8 mouse cellular contexts compared by ENCODE assay signal in the genomic region with DNA sequence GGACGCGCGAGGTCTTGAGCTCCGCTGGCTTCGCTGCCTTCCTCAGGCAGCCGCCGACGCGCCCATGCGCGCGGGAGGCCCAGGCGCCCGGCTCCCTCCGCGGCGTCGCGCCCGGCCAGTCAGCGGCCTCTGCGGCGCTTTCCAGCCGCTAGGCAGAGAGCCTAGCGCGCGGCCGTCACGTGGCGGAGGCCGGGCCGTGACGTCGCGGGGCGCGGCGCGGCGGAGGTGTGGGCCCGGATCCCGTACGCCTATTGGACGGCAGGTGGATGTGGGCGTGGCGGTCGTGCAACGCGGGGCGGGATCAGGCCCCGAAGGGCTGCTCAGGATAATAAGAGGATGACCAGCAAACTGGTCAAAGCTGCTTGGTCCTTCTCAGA. TPM values are rescaled to one million over a fixed set of nuclear protein-coding genes. Genes with fewer than 3 reads are reported as not detected.
DNase-seq lines count a peak whose midpoint lies in the region; ATAC-seq and TF ChIP-seq lines count a peak whose summit lies in the region.

Slc25a33 (minus strand) TSS at position 184 of the 377 bp plus-strand sequence.

- H3K27ac ChIP-seq in cortical plate, adult 2 months (ENCODE audit: insufficient read depth, low read length): peak within 1 kb of the TSS; percentile 96

- H3K4me1 ChIP-seq in cortical plate, adult 2 months (ENCODE audit: control insufficient read depth, insufficient read depth, low read length): peaks cover 6% of the 10 kb centered on the region

- intact Hi-C loops in left cerebral cortex, postnatal 10 days (cut with DNase I): no loop called here

- H3K4me3 ChIP-seq in cortical plate, adult 2 months (ENCODE audit: insufficient read depth, low read length): peak within 1 kb of the TSS; percentile 76

- DNase-seq in gastrocnemius, postnatal 10 days: peak; percentile 98
- DNase-seq in induced T-regulatory cell, adult 2 months (ENCODE audit: low read depth): peak; percentile 93
- DNase-seq in left cerebral cortex, postnatal 10 days (ENCODE audit: extremely low spot score in 1 of 2, low spot score in 2 of 2): peak; percentile 91 to 98
- DNase-seq in right cerebral cortex, postnatal 25 days: peak; percentile 98
- peak; percentile 95 to 97 for DNase-seq in urinary bladder, postnatal 4 days (ENCODE audit: low spot score in 2 of 2)

- peak; percentile 93 for ATAC-seq in activated CD4-positive, CD25-positive, alpha-beta regulatory T cell, adult 4 months
- peak; percentile 96 for ATAC-seq in megakaryocyte-erythroid progenitor cell, adult 5-6 weeks (replicated peaks; ENCODE audit: low FRiP score, low TSS enrichment, poor library complexity, severe bottlenecking)

- peak; percentile 80 for TF ChIP-seq POLR2A in cortical plate, adult 2 months (IDR thresholded peaks at IDR 0.05; ENCODE audit: extremely low read depth, insufficient read depth, low read length)

- no peak for TF ChIP-seq CTCF in cortical plate, adult 2 months (IDR thresholded peaks at IDR 0.05; ENCODE audit: extremely low read depth, insufficient read depth, low read length)

RNA-seq across cellular contexts. Expression of gene Slc25a33, which starts in this region (rescaled TPM):
- polyA plus RNA-seq in activated CD4-positive, CD25-positive, alpha-beta regulatory T cell, adult 4 months (2017; shearing (Covaris generic)): 1 to 10 TPM; 5.2 to 7.7 TPM
- polyA plus RNA-seq in cortical plate, adult 2 months (2012; rRNA removed): 43.7 and 43.9 TPM in 2 replicates
- total RNA-seq in gastrocnemius, postnatal 10 days (2021): 1 to 10 TPM; 7.2 to 9.5 TPM
- total RNA-seq in left cerebral cortex, postnatal 10 days (2021): 10 to 100 TPM; 29.2 to 32.7 TPM
- total RNA-seq in megakaryocyte-erythroid progenitor cell, adult 5-6 weeks (2014; fragmentation: Nextera tagmentation): 8.1 and 9.5 TPM in 2 replicates
- total RNA-seq in megakaryocyte-erythroid progenitor cell, adult 5-6 weeks (2017): 9.3 and 16.3 TPM in 2 replicates

Comparison
In these comparisons a context has a peak if more than half of its experiments do, and no peak if none do; other contexts are left out.
1. Peak in every context shown above with its lines: DNase-seq, ATAC-seq, H3K4me3 ChIP-seq and H3K27ac ChIP-seq.